ENCODE assay signal across 8 mouse cellular contexts in the genomic region with DNA sequence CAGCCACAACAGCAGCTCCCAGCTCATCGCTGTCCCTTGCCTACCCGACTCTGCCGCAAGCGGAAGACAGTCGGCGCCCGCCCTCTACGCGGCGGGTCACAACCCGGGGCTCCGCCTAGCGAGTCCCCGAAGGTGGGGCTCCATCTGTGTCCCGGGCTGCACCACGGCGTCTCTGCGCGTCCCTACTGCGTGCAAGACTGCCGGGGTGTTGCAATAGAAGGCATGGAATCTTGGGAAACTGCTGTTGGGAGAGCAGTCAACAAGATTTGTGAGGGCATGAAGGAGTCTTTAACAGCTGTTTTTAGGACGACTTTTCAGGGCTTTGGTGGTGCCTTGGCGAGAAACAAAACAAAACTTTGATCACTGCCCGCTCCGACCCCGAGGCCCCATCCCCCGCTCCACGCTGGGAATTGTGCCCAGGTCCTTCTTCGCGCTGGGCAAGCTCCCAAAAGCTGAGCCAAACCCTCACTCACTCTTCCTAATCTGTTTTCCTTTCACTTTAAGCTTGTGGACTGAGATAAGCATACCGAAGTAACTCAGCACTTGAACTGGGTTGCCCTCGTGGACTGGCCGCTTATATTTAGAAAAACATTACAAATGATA. TPM values are rescaled to one million over a fixed set of nuclear protein-coding genes. Genes with fewer than 3 reads are reported as not detected.
DNase-seq lines count a peak whose midpoint lies in the region; ATAC-seq and TF ChIP-seq lines count a peak whose summit lies in the region.

A gene (minus strand): TSS at position 175 of the 603 bp plus-strand sequence.

- H3K9ac ChIP-seq in MEL (ENCODE audit: control insufficient read depth, low read depth, low read length, poor library complexity, severe bottlenecking) = peak within 1 kb of the TSS; percentile 42
- peak within 1 kb of the TSS; percentile 53 for H3K9ac ChIP-seq in lung, embryonic 14.5 days

- peak; percentile 97 for ATAC-seq in lung, embryonic 14.5 days (ENCODE audit: insufficient read depth)
- ATAC-seq in neutrophil, adult 5-6 weeks (ENCODE audit: extremely low read depth, insufficient number of reproducible peaks, low FRiP score, poor library complexity, severe bottlenecking) = peak; percentile 88

- TF ChIP-seq EP300 in MEL (IDR thresholded peaks at IDR 0.05; ENCODE audit: low read depth in 1 of 2, low read length in 2 of 2) = peak; percentile 33 to 50; a peak in 3 of 4 replicates

- no peak for TF ChIP-seq CTCF in MEL (IDR thresholded peaks at IDR 0.05 in 2 of 3, conservative IDR thresholded peaks at IDR 0.05 in 1 of 3; ENCODE audit: control insufficient read depth in 1 of 3, insufficient read depth in 1 of 3, low read depth in 2 of 3, low read length in 3 of 3, poor library complexity in 1 of 3, severe bottlenecking in 1 of 3)
- TF ChIP-seq CTCF in lung, embryonic 14.5 days (IDR thresholded peaks at IDR 0.05; ENCODE audit: low read depth) = peak; percentile 57

- no peaks in the 10 kb centered on the region for H3K9me3 ChIP-seq in MEL (replicated peaks; ENCODE audit: insufficient read depth, low read length)
- H3K9me3 ChIP-seq in lung, embryonic 14.5 days (ENCODE audit: low read depth, low read length) = no peaks in the 10 kb centered on the region

- WGBS in lung, embryonic 14.5 days = under 1% methylated on average over 33 of the region's 33 CpGs

- H3K4me3 ChIP-seq in MEL (ENCODE audit: control insufficient read depth in 1 of 2, insufficient read depth in 1 of 2, low read depth in 2 of 2, low read length in 2 of 2) = peak within 1 kb of the TSS; percentile 65
- peak within 1 kb of the TSS; percentile 58 for H3K4me3 ChIP-seq in lung, embryonic 14.5 days (ENCODE audit: low read depth, low read length)

- peak; percentile 43 to 59; a peak in 1 of 4 replicates for TF ChIP-seq POLR2A in MEL (IDR thresholded peaks at IDR 0.05; ENCODE audit: control insufficient read depth in 1 of 2, insufficient read depth in 1 of 2, low read depth in 1 of 2, low read length in 2 of 2, poor library complexity in 1 of 2)

- no peak for TF ChIP-seq RAD21 in MEL (IDR thresholded peaks at IDR 0.05; ENCODE audit: low read depth, low read length)

- peaks cover 0 to under 1% of the 10 kb centered on the region in 2 experiments; a peak in 1 of 4 replicates for H3K36me3 ChIP-seq in MEL (ENCODE audit: control insufficient read depth in 1 of 2, insufficient read depth in 2 of 2, low read length in 2 of 2)
- H3K36me3 ChIP-seq in lung, embryonic 14.5 days (ENCODE audit: insufficient read depth) = no peaks in the 10 kb centered on the region

- no peaks in the 10 kb centered on the region for H3K79me2 ChIP-seq in MEL (ENCODE audit: control insufficient read depth, insufficient read depth, low read length, poor library complexity)

- peak; percentile 91 for DNase-seq in MEL (ENCODE audit: low read depth, low spot score)
- peak; percentile 78 for DNase-seq in cerebellum, adult 8-10 months
- DNase-seq in forelimb bud, embryonic 11.5 days (ENCODE audit: low read depth, low spot score) = peak; percentile 64
- DNase-seq in heart, postnatal 4 days = peak; percentile 96
- peak; percentile 65 to 67 for DNase-seq in layer of hippocampus, adult 8-10 months (ENCODE audit: low spot score in 2 of 2)
- DNase-seq in lung, embryonic 14.5 days = peak; percentile 88
- peak; percentile 81 to 82 for DNase-seq in thymus, adult 18-20 months

- peak within 1 kb of the TSS; percentile 93 for H3K4me2 ChIP-seq in lung, embryonic 14.5 days

- H3K27ac ChIP-seq in MEL (ENCODE audit: control insufficient read depth, low read depth, low read length) = peak within 1 kb of the TSS; percentile 29
- H3K27ac ChIP-seq in lung, embryonic 14.5 days (ENCODE audit: low read depth) = peak within 1 kb of the TSS; percentile 84

- no peaks in the 10 kb centered on the region for H3K27me3 ChIP-seq in MEL (ENCODE audit: control insufficient read depth in 1 of 2, insufficient read depth in 2 of 2, low read length in 2 of 2)
- no peaks in the 10 kb centered on the region for H3K27me3 ChIP-seq in lung, embryonic 14.5 days (ENCODE audit: insufficient read depth, low read length)

- H3K4me1 ChIP-seq in MEL (ENCODE audit: control insufficient read depth in 1 of 2, insufficient read depth in 2 of 2, low read length in 2 of 2) = peaks cover 4 to 6% of the 10 kb centered on the region in 2 experiments; a peak in 1 of 4 replicates
- H3K4me1 ChIP-seq in lung, embryonic 14.5 days (ENCODE audit: insufficient read depth) = peaks cover 6% of the 10 kb centered on the region; the same call in 1 of the 2 replicates

TF ChIP-seq in MEL, 35 proteins besides CTCF, POLR2A, EP300 and RAD21:
- no peak for TF ChIP-seq CHD2 (IDR thresholded peaks at IDR 0.05; ENCODE audit: low read length)
- TF ChIP-seq TCF12 (IDR thresholded peaks at IDR 0.05; ENCODE audit: low read depth, low read length) = peak; percentile 77
- TF ChIP-seq RCOR1 (IDR thresholded peaks at IDR 0.05; ENCODE audit: low read depth, low read length) = peak; percentile 22; the same call in 1 of the 2 replicates
- TF ChIP-seq NRF1 (IDR thresholded peaks at IDR 0.05; ENCODE audit: insufficient read depth, low read depth, low read length, poor library complexity, severe bottlenecking) = peak; percentile 24; the same call in 1 of the 2 replicates
- peak; percentile 91 for TF ChIP-seq ZKSCAN1 (IDR thresholded peaks at IDR 0.05; ENCODE audit: low read depth, low read length)
- peak; percentile 76; the same call in 1 of the 2 replicates for TF ChIP-seq MXI1 (IDR thresholded peaks at IDR 0.05; ENCODE audit: low read depth, low read length)
- peak; percentile 69 for TF ChIP-seq ELF1 (IDR thresholded peaks at IDR 0.05; ENCODE audit: low read depth, low read length)
- TF ChIP-seq ZC3H11A (IDR thresholded peaks at IDR 0.05; ENCODE audit: low read depth, low read length) = no peak
- TF ChIP-seq ZNF384 (IDR thresholded peaks at IDR 0.05; ENCODE audit: low read depth, low read length) = no peak
- TF ChIP-seq ETS1 (IDR thresholded peaks at IDR 0.05; ENCODE audit: low read depth, low read length) = peak; percentile 85
- peak; percentile 44; the same call in 1 of the 2 replicates for TF ChIP-seq POLR2AphosphoS2 (IDR thresholded peaks at IDR 0.05; ENCODE audit: low read length)
- 0 out of 2 replicates have a peak, but pooled peaks have one; percentile 49 for TF ChIP-seq MYC (IDR thresholded peaks at IDR 0.05; ENCODE audit: low read depth, low read length)
- TF ChIP-seq HCFC1 (IDR thresholded peaks at IDR 0.05; ENCODE audit: low read depth, low read length) = peak; percentile 72; the same call in 1 of the 2 replicates
- peak; percentile 75 for TF ChIP-seq GATA1 (IDR thresholded peaks at IDR 0.05; ENCODE audit: low read depth, low read length)
- peak; percentile 61 for TF ChIP-seq TBP (IDR thresholded peaks at IDR 0.05; ENCODE audit: low read depth, low read length)
- TF ChIP-seq MAZ (IDR thresholded peaks at IDR 0.05; ENCODE audit: low read depth, low read length) = no peak
- TF ChIP-seq SIN3A (IDR thresholded peaks at IDR 0.05; ENCODE audit: low read length) = peak; percentile 80
- no peak for TF ChIP-seq CHD1 (IDR thresholded peaks at IDR 0.05; ENCODE audit: low read depth, low read length)
- TF ChIP-seq POLR2AphosphoS5 (IDR thresholded peaks at IDR 0.05; ENCODE audit: borderline replicate concordance, low read depth, low read length) = no peak
- TF ChIP-seq NELFE (IDR thresholded peaks at IDR 0.05; ENCODE audit: low read depth, low read length) = peak; percentile 58
- 0 out of 2 replicates have a peak, but pooled peaks have one; percentile 41 for TF ChIP-seq MAX (IDR thresholded peaks at IDR 0.05; ENCODE audit: low read length)
- 0 out of 2 replicates have a peak, but pooled peaks have one; percentile 54 for TF ChIP-seq E2F4 (IDR thresholded peaks at IDR 0.05; ENCODE audit: borderline replicate concordance, low read depth, low read length)

RNA-seq across cellular contexts. Expression of the gene that starts here (rescaled TPM):
- 11.6 and 13.8 TPM in 2 replicates for total RNA-seq in MEL (2012; rRNA removed)
- 10 to 100 TPM in 1 of 2 experiments, not detected in 1; 14.9 TPM for polyA plus RNA-seq in MEL (2012; ENCODE audit: insufficient read depth in 1 of 2, insufficient read length in 2 of 2, low read depth in 1 of 2, low replicate concordance in 2 of 2, missing spikeins in 1 of 2)
- 100 to 1,000 TPM in 1 of 2 experiments, 10 to 100 TPM in 1; 79.2 to 105 TPM for total RNA-seq in heart, postnatal 4 days (2021)
- total RNA-seq in layer of hippocampus, adult 8-10 months (2022) = 10 to 100 TPM; 40.5 to 47.7 (median 46.1) TPM
- 20.9 and 29.9 TPM in 2 replicates for polyA plus RNA-seq in lung, embryonic 14.5 days (2014; fragmentation: Nextera tagmentation; extraction: Ambion mirVana)
- total RNA-seq in neutrophil, adult 5-6 weeks (2017) = 262 and 271 TPM in 2 replicates

Comparison
In these comparisons a context has a peak if more than half of its experiments do, and no peak if none do; other contexts are left out.
1. Peak in every context shown above with its lines: DNase-seq, ATAC-seq, H3K4me3 ChIP-seq and H3K27ac ChIP-seq.